Mouse (Mus musculus) embryonic facial prominence, embryonic 10.5 days (tissue): ENCODE measurements around the gene Trp63. TPM values are rescaled to one million over a fixed set of nuclear protein-coding genes. Genes with fewer than 3 reads are reported as not detected.

Experiments
- DNase-seq: peaks from one replicate; pipeline ENCODE4 v3.0.0-alpha.2; 2017; ENCODE audit warnings: low spot score
- H3K27ac ChIP-seq: fragments of 300-500 bp; sonication (generic); replicated peaks from 2 replicates; pipeline ENCODE4 v1.5.1; 2016; ENCODE audit warnings: mild to moderate bottlenecking
- H3K27me3 ChIP-seq: fragments of 300-500 bp; sonication (generic); replicated peaks from 2 replicates; pipeline ENCODE4 v1.6.1; 2016; ENCODE audit warnings: low read depth, mild to moderate bottlenecking; ENCODE audit not compliant: poor library complexity, severe bottlenecking
- H3K36me3 ChIP-seq: fragments of 300-500 bp; sonication (generic); replicated peaks from 2 replicates; pipeline ENCODE4 v1.6.1; 2016; ENCODE audit warnings: mild to moderate bottlenecking, moderate library complexity
- H3K4me1 ChIP-seq: fragments of 300-500 bp; sonication (generic); 2 replicates; pipeline ENCODE4 v1.6.1; 2016
- H3K4me3 ChIP-seq: fragments of 300-500 bp; sonication (generic); 2 replicates; pipeline ENCODE4 v1.5.1; 2016; ENCODE audit warnings: mild to moderate bottlenecking, moderate library complexity
- H3K9me3 ChIP-seq: fragments of 300-500 bp; sonication (generic); 2 replicates; pipeline ENCODE4 v1.6.1; 2016; ENCODE audit warnings: mild to moderate bottlenecking
- WGBS: fragments of 180-500 bp; shearing (Covaris S2); methylation state at CpG from one replicate; pipeline ENCODE4 v1.1.7; 2016; 5-methylcytosine and 5-hydroxymethylcytosine counted together
- polyA plus RNA-seq: library from polyadenylated mRNA; unstranded; fragments of >200 nt; fragmentation: Nextera tagmentation; extraction: Ambion mirVana; gene quantifications from 2 replicates; pipeline ENCODE4 v1.2.1, GENCODE M21; 2016

The Trp63 gene
- polyA plus RNA-seq, 1 experiment from 2014 or later = 30.1 TPM

DNA sequence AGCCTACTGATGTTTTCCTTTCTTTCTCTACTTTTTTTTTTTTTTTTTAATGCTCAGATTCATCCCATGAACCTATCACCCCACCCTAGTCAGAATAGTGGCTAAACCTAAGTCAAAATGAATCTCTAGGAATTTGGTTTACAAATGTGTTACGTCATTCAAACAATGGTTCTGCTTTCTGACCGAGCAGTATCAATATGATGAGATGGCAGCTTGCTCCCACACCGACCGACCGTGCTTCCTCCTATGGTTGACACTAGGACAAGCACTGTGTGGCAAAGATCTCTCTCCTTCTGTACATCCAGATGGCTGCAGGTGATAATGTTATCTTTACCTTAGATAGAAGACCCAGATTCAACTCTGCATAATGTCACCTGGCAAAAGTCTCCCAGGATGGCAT lies 163.0 kb downstream of the Trp63 start:
- WGBS = 93% methylated on average over 5 of the region's 5 CpGs

GRCm38 (mm10) chr16:25848474-25848873 lies 164.9 kb downstream of the Trp63 start:
- no peaks in the 10 kb centered on the region for H3K9me3 ChIP-seq
- 51% methylated on average over 2 of the region's 2 CpGs for WGBS
- peaks cover 15% of the 10 kb centered on the region for H3K4me1 ChIP-seq
- DNase-seq = no peak
- no peak overlapping the region for H3K4me3 ChIP-seq
- H3K27me3 ChIP-seq = no peaks in the 10 kb centered on the region
- H3K27ac ChIP-seq = no peak overlapping the region
- H3K36me3 ChIP-seq = no peaks in the 10 kb centered on the region

More for the DNA sequence above, 163.0 kb downstream of the Trp63 start:
- Histone ChIP-seq H3K36me3 (no peaks in the 10 kb centered on the region), H3K4me3 (no peak overlapping the region), H3K9me3 (no peaks in the 10 kb centered on the region), H3K4me1 (peaks cover 15% of the 10 kb centered on the region), H3K27ac (no peak overlapping the region), H3K27me3 (no peaks in the 10 kb centered on the region)
- DNase-seq = no peak

GRCm38 (mm10) chr16:25849593-25850464 lies 166.3 kb downstream of the Trp63 start:
- peaks cover 15% of the 10 kb centered on the region for H3K4me1 ChIP-seq
- no peaks in the 10 kb centered on the region for H3K36me3 ChIP-seq
- no peaks in the 10 kb centered on the region for H3K27me3 ChIP-seq
- WGBS = 73% methylated on average over 13 of the region's 13 CpGs
- DNase-seq = peak; percentile 27
- H3K4me3 ChIP-seq = no peak overlapping the region
- H3K9me3 ChIP-seq = no peaks in the 10 kb centered on the region
- 0 out of 2 replicates have a peak overlapping the region, but pooled peaks have one; percentile 19 for H3K27ac ChIP-seq

DNA sequence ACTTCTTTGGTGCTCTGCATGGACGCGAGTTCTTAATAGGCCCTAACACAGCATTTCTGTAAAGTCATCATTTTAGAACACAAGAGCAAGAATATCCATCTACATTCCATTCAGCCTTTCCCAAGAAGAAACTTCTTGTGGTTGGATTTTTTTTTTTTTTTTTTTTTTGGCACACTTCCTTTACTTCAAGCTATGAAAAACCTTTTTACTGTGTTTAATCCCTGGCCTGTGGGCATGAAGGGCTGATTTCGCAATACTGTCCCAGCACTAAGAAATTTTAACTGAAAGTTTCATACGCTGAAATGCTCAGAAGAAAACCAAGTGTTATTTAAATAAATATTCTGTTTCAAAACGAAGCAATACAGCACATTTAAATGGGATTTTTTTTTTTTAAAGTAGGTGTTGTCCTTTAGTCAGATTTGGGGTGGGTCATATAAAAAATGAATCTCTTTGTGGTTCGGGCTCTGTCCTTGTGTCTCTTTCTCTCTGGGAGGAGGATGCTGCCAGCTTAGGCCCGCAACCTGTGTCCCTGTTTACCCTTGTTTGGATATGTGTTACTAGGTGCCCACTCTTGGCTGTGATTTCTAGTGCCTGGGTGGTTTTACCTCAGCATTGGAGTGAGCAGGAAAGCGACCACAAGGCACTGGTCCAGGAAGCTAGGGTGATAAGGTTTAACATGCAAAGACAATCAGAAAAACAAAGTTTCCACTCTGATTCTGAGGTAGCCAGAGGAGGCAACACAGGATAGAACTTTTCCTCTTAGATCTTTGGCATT lies 177.4 kb downstream of the Trp63 start:
- 88% methylated on average over 8 of the region's 8 CpGs for WGBS
- Histone ChIP-seq H3K9me3 (no peaks in the 10 kb centered on the region), H3K27ac (no peak overlapping the region), H3K4me3 (no peak overlapping the region), H3K4me1 (peaks cover 7% of the 10 kb centered on the region; the same call in 1 of the 2 replicates), H3K36me3 (no peaks in the 10 kb centered on the region), H3K27me3 (no peaks in the 10 kb centered on the region)
- no peak for DNase-seq

GRCm38 (mm10) chr16:25865096-25865869 lies 181.7 kb downstream of the Trp63 start:
- peaks cover 9% of the 10 kb centered on the region; the same call in 1 of the 2 replicates for H3K4me1 ChIP-seq
- no peaks in the 10 kb centered on the region for H3K36me3 ChIP-seq
- no peaks in the 10 kb centered on the region for H3K27me3 ChIP-seq
- H3K4me3 ChIP-seq = no peak overlapping the region
- H3K9me3 ChIP-seq = no peaks in the 10 kb centered on the region
- DNase-seq = no peak
- 61% methylated on average over 7 of the region's 7 CpGs for WGBS
- 0 out of 2 replicates have a peak overlapping the region, but pooled peaks have one; percentile 14 for H3K27ac ChIP-seq

DNA sequence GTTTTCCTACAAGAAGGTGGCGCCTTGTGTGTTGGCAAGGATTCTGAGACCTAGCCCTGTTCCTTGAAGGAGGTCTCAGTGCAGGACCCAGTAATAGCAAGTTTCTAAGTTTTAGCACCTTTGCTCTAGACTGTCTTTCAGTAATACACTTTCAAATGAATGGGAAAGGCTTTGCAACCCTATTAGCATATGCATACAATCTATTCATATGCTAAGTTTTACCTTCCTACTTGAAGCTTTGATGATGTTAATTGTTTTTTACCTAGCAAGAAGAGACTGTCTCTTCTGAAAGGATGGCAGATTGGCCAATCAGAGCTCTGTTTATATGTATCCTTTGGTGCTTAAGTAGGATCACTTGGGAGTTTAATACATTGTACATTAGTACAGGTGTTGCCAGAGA lies 187.9 kb downstream of the Trp63 start:
- Histone ChIP-seq H3K9me3 (no peaks in the 10 kb centered on the region), H3K4me3 (no peak overlapping the region), H3K36me3 (no peaks in the 10 kb centered on the region), H3K27me3 (no peaks in the 10 kb centered on the region), H3K27ac (no peak overlapping the region), H3K4me1 (no peaks in the 10 kb centered on the region)
- DNase-seq = no peak
- WGBS = 90% methylated on average over 1 of the region's 1 CpGs

- no peak overlapping the region for H3K27ac ChIP-seq
- no peaks in the 10 kb centered on the region for H3K9me3 ChIP-seq
- no peak for DNase-seq
- WGBS = 94% methylated on average over 2 of the region's 2 CpGs
- no peaks in the 10 kb centered on the region for H3K36me3 ChIP-seq
- no peak overlapping the region for H3K4me3 ChIP-seq
- H3K27me3 ChIP-seq = no peaks in the 10 kb centered on the region
- H3K4me1 ChIP-seq = no peaks in the 10 kb centered on the region
Observed at GRCm38 (mm10) chr16:25875681-25876080, 192.1 kb downstream of the Trp63 start.

DNA sequence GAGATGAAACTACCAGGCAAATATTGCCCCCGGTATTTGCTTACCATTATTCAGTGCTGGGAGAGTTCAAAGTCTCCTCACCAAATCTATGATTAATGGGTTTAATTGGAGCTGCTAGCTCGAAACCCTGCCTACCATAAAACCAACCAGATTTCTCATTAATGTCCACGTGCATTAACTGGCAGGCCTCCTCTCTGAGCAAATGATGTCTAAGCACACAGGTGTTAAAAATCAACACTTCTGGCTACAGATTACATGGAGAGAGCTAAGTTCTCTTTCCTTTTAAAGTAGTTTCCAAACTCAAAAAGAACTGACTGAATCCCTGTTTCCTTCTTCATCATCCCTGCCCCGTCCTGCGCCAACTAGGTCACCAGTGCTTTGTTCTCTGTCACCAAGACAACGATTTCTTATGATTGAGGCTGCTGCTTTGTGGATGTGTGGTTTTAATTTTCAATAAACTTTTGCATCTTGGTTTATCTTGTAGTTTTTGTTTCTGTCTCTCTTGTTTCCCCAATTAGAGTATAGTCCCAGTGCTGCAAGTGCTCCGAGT lies 193.9 kb downstream of the Trp63 start:
- H3K4me1 ChIP-seq = no peaks in the 10 kb centered on the region
- no peaks in the 10 kb centered on the region for H3K36me3 ChIP-seq
- no peaks in the 10 kb centered on the region for H3K9me3 ChIP-seq
- H3K4me3 ChIP-seq = no peak overlapping the region
- no peaks in the 10 kb centered on the region for H3K27me3 ChIP-seq
- H3K27ac ChIP-seq = no peak overlapping the region
- no peak for DNase-seq
- WGBS = 90% methylated on average over 7 of the region's 7 CpGs

DNA sequence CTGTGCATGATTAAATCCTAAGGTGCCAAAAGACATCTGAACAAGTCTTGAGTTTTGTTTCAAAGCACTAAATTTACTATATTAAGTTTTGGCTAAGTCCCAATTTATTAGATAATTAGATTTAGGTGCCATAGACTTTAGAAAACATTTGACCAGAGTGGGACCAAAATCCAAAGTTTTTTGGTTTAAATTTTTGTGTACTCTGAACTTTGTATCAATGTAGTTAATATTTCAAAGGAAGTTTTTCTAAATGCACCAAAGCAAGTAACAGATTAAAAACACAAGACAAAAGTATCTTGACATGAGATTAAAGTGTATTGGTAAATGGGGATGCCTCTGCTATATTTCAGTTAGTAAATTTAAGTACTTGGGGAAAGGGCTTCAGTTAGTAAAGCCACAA lies 194.6 kb downstream of the Trp63 start:
- DNase-seq = no peak
- Histone ChIP-seq H3K27me3 (no peaks in the 10 kb centered on the region), H3K4me3 (no peak overlapping the region), H3K36me3 (no peaks in the 10 kb centered on the region), H3K4me1 (no peaks in the 10 kb centered on the region), H3K9me3 (no peaks in the 10 kb centered on the region), H3K27ac (no peak overlapping the region)

DNA sequence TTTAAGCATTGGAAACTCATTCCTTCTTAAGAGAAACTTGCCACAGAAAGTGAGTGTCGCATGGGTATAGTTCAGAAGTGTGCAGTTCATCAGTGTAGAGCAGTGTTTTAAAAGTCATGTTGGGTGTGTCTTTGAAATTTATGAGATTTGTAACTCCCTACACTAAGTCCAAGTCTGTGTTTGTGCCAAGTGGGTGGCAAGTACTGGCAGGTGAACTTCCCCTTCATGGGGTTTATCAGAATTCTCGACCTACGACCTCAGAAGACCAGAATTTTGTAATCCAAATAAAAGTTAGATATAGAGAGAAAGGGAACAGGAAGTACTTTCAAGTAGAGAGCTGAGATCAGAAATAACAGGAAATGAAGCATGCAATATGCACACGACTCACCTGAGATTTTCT lies 215.5 kb downstream of the Trp63 start:
- 89% methylated on average over 4 of the region's 4 CpGs for WGBS
- Histone ChIP-seq H3K27me3 (no peaks in the 10 kb centered on the region), H3K27ac (no peak overlapping the region), H3K4me3 (no peak overlapping the region), H3K36me3 (no peaks in the 10 kb centered on the region), H3K4me1 (no peaks in the 10 kb centered on the region), H3K9me3 (no peaks in the 10 kb centered on the region)
- DNase-seq = no peak

DNA sequence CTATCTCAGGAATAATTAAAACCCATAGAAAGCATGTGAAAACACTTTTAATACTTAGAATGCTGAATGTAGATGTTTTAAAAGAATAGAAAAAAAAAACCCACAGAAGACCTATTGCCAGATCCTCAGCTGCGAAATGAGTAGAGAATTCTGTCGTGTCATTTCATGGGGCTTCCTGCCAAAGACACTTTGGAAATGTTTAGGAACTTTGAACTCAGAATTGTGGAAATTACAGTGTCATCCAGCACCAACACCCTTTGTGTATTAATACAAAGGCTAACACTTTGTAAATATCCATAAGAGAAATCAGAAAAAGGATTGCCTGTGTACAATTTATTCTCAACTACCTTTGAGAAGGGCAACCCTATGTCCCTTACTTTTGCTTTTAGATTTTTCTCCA lies 216.1 kb downstream of the Trp63 start:
- no peaks in the 10 kb centered on the region for H3K36me3 ChIP-seq
- no peaks in the 10 kb centered on the region for H3K9me3 ChIP-seq
- no peak overlapping the region for H3K27ac ChIP-seq
- no peaks in the 10 kb centered on the region for H3K27me3 ChIP-seq
- no peak overlapping the region for H3K4me3 ChIP-seq
- no peaks in the 10 kb centered on the region for H3K4me1 ChIP-seq
- no peak for DNase-seq
- 92% methylated on average over 2 of the region's 2 CpGs for WGBS

DNA sequence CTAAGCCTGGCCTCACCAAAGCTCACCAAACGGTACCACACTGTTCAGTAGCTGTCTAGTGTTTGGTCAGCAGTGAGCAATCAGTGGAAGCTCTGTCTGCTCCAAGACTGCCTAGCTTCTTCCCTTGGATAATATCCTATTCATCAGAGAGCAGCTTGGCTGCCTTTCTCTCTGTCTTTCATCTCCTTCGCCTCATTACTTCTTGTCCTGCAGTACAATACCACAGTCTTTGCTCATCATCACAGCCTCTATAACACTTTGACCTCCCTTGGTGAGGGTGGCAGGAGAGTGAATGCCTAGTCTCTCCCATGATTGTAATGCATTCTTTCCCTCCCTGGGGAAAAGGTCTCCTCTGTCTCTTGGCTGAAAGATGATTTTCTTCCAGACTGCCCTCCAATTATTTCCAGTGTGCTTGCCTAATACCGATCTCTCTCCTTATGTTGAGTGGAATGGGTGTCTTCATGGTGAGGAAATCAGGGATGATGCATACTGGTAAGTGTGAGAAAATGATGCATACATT lies 216.9 kb downstream of the Trp63 start:
- no peak overlapping the region for H3K4me3 ChIP-seq
- 40% methylated on average over 3 of the region's 3 CpGs for WGBS
- H3K27ac ChIP-seq = no peak overlapping the region
- H3K4me1 ChIP-seq = no peaks in the 10 kb centered on the region
- H3K36me3 ChIP-seq = no peaks in the 10 kb centered on the region
- no peak for DNase-seq
- no peaks in the 10 kb centered on the region for H3K27me3 ChIP-seq
- no peaks in the 10 kb centered on the region for H3K9me3 ChIP-seq
